Mouse (Mus musculus): ENCODE measurements around the gene Gm20422.
A peak's percentile ranks its signal among the peaks of the same experiment; 100 is the strongest.

Gene Gm20422

GRCm38 (mm10) chr8:69774503-69775148 lies at the start of gene Gm20422:
Gene Gm20422 (minus strand): TSS chr8:69774886.
- DNase-seq (ENCODE audit: low spot score): peak; percentile 96

- DNase-seq (ENCODE audit: low spot score): peak; percentile 93
These were observed 47.9 kb upstream of the Gm20422 start, which contains the start of gene Lpar2 for GRCm38 (mm10) chr8:69822386-69823191. Gene Lpar2 (plus strand): TSS chr8:69822429.

GRCm38 (mm10) chr8:69821971-69822385 lies 47.3 kb upstream of the Gm20422 start:
- DNase-seq (ENCODE audit: low spot score): no peak

GRCm38 (mm10) chr8:69820466-69820865 lies 45.8 kb upstream of the Gm20422 start:
- peak; percentile 67 for DNase-seq (ENCODE audit: low spot score)

GRCm38 (mm10) chr8:69815396-69815795 lies 40.7 kb upstream of the Gm20422 start:
- peak; percentile 36 for DNase-seq (ENCODE audit: low spot score)

GRCm38 (mm10) chr8:69814881-69815280 lies 40.2 kb upstream of the Gm20422 start:
- DNase-seq (ENCODE audit: low spot score): no peak

GRCm38 (mm10) chr8:69809820-69810219 lies 35.1 kb upstream of the Gm20422 start:
- no peak for DNase-seq (ENCODE audit: low spot score)

- DNase-seq (ENCODE audit: low spot score): no peak
These were observed 34.2 kb upstream of the Gm20422 start for GRCm38 (mm10) chr8:69808864-69809403.

- DNase-seq (ENCODE audit: low spot score): peak; percentile 81
These were observed 33.6 kb upstream of the Gm20422 start, which contains the start of gene Gmip for GRCm38 (mm10) chr8:69808094-69808863. Gene Gmip (plus strand): TSS chr8:69808679.

GRCm38 (mm10) chr8:69807236-69807635 lies 32.5 kb upstream of the Gm20422 start:
- no peak for DNase-seq (ENCODE audit: low spot score)

- DNase-seq (ENCODE audit: low spot score): no peak
These were observed 30.8 kb upstream of the Gm20422 start for GRCm38 (mm10) chr8:69805491-69805890.

GRCm38 (mm10) chr8:69805086-69805485 lies 30.4 kb upstream of the Gm20422 start:
- no peak for DNase-seq (ENCODE audit: low spot score)

GRCm38 (mm10) chr8:69804537-69804936 lies 29.9 kb upstream of the Gm20422 start:
- DNase-seq (ENCODE audit: low spot score): no peak

- DNase-seq (ENCODE audit: low spot score): no peak
These were observed 28.7 kb upstream of the Gm20422 start for GRCm38 (mm10) chr8:69803366-69803765.

GRCm38 (mm10) chr8:69802216-69802615 lies 27.5 kb upstream of the Gm20422 start:
- no peak for DNase-seq (ENCODE audit: low spot score)

GRCm38 (mm10) chr8:69801796-69802195 lies 27.1 kb upstream of the Gm20422 start:
- no peak for DNase-seq (ENCODE audit: low spot score)

GRCm38 (mm10) chr8:69799946-69800345 lies 25.3 kb upstream of the Gm20422 start:
- no peak for DNase-seq (ENCODE audit: low spot score)

GRCm38 (mm10) chr8:69799261-69799660 lies 24.6 kb upstream of the Gm20422 start:
- DNase-seq (ENCODE audit: low spot score): no peak

- DNase-seq (ENCODE audit: low spot score): no peak
These were observed 23.0 kb upstream of the Gm20422 start for GRCm38 (mm10) chr8:69797661-69798060.

GRCm38 (mm10) chr8:69796721-69797345 lies 22.1 kb upstream of the Gm20422 start:
- DNase-seq (ENCODE audit: low spot score): no peak

- no peak for DNase-seq (ENCODE audit: low spot score)
These were observed 20.2 kb upstream of the Gm20422 start for GRCm38 (mm10) chr8:69794901-69795300.

GRCm38 (mm10) chr8:69794096-69794495 lies 19.4 kb upstream of the Gm20422 start:
- DNase-seq (ENCODE audit: low spot score): no peak

Data from yolk sac, embryonic 10.5 days (tissue).